Mouse (Mus musculus) hematopoietic stem cell, adult 5-6 weeks (primary cell): ENCODE measurements around the gene Btbd17. TPM values are rescaled to one million over a fixed set of nuclear protein-coding genes. Genes with fewer than 3 reads are reported as not detected.
A peak's percentile ranks its signal among the peaks of the same experiment; 100 is the strongest.

Experiments
- ATAC-seq, 2 experiments: fragments of 125-278 bp in 1 of 2; replicated peaks in 1 of 2; 2 replicates each; pipeline ENCODE4 v1.8.0; 2016 to 2017; ENCODE audit warnings: inconsistent platforms in 2 of 2, mild to moderate bottlenecking in 2 of 2, moderate number of reproducible peaks in 2 of 2, low read depth in 1 of 2, moderate TSS enrichment in 1 of 2; ENCODE audit not compliant: low FRiP score in 2 of 2, poor library complexity in 2 of 2, severe bottlenecking in 2 of 2, insufficient read depth in 1 of 2, low TSS enrichment in 1 of 2
- total RNA-seq: library from RNA; stranded (forward); fragments of 172-1452, 232-1000 nt; gene quantifications from 2 replicates; pipeline ENCODE4 v1.2.3, GENCODE M21; 2017

Btbd17 gene
- total RNA-seq, result not detected in 2 replicates

DNA sequence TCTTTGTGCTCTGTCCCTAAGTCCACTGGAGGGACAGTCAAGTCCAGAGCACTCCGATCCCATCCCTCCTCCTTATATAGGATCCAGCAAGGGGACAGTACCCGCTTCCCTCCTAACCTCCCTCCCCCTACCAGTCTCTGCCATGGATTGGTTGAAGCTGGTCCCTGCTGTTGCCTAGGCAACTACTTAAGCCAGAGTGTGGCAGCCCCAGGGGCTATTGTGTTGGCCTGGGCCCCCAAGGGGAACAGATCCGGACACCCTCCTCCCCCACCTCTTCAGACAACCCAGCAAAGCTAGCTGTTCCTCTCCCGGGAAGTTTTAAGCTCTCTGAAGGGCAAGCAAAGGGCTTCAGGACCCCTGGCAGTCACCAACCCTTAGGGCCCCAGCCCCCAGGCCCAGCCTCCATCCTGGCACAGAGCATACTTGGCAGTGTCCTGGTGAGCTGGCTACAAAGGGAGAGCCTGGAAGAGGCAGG lies at the start of gene Btbd17:
Btbd17 (minus strand) TSS at position 98 of the 475 bp plus-strand sequence.
- no peak for ATAC-seq

DNA sequence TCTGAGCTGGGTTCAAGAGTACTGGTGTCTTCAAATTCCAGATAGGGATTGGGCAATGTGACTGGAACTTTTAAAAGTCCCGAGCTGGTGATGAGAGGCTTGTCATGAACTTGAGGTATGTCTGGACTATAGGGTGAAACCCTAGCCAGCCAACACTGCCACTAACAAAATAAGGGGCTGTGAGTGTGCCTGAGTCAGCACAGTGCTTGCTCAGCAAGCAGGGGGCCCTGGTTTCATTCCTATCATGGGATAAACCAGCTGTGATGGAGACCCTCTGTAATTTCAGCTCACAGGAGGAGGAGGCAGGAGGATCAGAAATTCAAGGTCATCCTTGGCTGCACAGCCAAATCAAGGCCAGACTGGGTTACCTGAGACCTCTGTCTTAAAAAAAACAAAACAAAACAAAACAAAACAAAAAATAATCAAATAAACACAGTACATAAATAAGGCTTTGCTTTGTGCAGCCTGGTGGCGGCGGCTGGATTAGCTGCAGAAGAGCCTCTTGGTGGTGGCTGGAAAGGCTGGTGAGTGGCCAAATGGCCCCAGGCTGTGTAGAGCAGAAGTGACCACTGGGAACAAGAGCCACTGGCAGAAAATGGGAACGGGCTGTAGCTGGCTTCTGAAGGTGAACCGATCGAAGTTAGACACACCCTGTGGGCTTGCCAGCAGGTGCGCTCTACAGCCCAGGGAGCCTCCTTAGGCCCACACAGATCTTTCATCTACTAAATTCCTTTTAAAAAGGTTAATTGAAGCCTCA lies 48.9 kb upstream of the Btbd17 start:
- ATAC-seq, result no peak

DNA sequence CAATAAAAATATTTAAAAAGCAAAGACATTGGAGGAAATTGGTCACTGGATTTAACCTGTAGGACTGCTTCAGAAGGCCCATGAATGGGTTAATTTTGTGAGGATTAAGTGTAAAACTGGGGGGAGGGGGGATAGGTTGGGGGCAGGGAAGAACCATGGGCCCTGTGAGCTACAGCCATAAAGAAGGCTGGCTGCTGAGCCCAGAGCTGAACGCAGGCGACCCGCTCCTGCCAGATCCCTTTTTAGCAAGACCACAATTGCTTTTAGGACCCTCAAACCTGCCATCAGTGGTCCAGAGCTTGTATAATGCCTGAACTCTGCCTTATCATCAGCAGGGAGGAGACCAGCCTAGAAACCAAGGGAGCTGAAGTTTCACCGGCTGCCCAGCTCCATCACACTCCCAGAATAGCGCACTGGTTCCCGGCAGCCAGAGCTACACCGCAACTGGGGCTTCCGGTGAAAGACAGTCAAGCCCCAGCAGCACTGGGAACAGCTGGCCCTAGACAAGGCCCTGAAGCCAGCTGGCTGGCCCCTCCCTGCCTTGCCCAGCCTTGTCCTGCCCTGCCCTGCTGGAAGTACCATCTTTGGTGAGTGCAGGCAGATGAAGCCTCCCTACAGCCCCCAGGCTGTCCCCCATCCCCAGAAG lies 48.2 kb upstream of the Btbd17 start:
- ATAC-seq, result peak; percentile 48 to 53

DNA sequence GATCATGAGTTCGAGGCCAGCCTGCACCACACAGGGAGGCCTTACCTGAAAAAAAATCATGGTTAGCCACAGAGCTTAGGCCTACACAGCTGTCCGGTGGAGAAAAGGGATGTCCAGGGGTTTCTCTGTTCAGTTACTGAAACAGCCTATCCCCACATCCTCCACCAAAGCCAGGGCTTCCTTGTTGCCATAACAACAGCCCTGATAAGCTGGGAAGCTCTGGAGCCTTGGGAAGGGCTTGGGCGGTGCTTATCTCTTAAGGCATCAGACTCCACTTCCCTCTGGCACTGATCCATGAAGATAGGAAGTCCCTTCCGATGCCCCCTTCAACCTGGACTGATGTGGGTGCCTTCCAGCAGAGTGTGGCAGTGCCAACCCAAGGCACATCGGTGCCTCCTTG lies 37.4 kb upstream of the Btbd17 start:
- ATAC-seq, result no peak

DNA sequence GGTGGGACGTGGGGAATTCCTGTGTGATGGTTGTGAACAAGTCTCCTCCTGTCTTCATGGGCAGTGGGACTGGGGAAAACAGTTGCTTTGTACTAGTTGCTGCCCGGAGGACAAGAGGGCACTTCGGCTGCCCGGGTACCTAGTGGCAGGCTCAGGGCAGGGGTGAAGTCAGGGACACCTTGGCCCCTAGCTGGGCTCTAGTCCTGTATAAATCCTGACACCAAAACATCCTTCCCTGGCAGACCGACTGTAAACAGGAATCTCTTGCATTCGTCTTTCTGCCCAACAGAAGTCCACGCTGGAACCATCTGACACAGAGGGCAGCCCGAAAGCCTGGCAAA lies 34.7 kb upstream of the Btbd17 start:
- ATAC-seq, result no peak

DNA sequence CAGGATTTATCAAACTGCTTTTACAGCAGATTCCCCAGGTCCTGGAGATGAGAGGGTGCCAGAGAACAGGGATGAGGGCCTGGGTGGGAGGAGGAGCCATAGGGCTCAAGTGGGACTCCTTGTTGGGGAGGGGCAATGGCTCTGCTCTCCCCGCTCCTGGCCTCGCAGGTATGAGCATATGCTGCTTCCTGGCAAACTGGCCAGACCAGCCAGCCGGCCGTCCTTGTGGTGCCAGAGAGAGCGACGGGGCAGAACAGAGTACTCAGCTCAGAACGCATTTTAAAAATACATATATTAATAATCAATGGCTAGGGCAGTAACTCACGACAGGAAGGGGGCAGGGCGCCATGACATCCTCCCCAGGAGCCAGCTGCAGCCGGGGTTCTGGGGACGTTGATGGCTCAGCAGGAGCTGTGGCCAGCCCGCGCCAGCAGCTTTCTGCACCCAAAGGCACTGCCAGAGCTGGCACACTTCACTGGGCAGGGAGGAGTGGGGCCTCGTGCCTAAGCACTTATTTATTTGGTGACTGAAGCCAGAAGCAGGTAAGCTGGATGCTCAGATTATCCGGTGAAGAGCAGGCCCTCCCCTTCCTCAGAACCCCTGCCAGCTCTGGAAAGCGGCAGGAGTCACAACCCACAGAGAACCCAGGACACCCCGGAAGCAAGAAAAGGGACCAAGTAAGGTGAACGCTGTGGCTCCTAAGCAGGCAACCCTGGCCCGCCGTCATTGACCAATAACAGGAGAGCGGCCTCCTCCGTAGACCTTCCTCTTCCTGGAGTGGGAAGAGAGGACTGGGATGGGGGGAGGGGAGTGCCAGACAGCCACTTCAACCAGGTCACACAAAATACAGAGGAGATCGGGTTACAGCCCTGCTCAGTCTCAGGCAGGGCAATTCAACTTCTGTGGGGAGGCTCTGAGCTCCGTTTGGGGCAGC lies 34.0 kb upstream of the Btbd17 start:
- peak; percentile 34 to 66 for ATAC-seq

DNA sequence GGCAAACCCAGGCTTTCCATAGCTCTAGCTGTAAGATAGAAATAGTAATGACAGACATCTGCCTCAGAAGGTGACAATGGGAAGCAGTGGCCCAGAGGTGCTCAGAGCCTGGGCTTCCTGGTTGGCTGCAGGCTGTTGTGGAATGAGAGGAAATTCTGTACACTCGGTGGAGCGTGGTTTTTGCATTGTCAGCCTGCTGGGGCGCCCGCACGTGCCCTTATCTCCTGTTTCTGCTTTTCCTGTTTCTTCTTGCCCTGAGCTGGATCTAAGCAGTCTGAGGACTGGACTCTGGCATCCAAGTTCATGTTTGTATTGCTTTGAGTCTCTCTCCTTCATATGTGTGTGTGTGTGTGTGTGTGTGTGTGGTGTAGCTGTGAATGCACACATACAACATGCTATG lies 30.9 kb upstream of the Btbd17 start:
- peak; percentile 78 to 89 for ATAC-seq

DNA sequence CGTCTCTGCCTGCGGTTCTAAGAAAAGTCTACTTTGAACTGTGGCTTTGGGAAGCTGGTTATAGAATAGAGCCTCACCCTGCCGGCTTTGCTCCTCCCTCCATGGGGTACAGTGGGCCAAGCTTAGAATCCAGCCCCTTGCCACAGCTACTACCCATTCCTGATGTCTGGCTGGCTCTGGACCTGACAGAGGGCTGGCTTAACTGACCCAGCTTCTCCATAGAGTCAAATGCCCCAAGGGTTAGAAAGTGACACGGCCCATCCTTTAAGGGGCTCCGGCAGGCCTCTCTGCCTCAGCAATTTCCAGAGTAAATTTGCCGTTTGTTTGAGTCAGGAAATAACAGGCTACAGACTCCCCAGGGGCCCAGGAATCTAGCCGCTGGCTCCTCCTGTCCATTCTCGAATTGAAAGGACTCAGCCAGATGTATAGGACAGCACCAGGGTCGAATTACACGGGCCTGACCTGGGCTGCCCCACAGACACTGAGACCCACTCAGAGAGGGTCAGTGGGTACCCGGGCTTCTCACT lies 27.5 kb upstream of the Btbd17 start:
- no peak for ATAC-seq

DNA sequence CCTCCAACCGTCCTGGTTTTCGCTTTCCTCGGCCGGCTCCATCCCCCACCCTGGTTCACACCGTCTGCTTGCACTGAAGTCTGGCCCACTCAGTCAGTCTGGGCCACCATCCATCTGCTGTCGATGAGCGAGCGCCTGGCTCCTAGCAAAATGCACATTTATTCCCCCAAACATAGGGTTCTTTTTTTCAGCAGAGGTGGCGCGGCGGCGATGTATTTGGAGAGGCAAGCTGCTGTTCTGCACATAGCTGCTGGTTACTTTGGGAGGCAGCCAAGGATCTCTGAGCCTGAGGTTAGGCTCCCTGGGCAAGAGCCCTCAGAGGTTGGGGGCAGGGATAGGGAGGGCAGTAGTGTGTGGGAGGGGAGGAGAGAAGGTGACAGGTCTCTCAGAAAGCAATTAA lies 27.0 kb upstream of the Btbd17 start:
- no peak for ATAC-seq

DNA sequence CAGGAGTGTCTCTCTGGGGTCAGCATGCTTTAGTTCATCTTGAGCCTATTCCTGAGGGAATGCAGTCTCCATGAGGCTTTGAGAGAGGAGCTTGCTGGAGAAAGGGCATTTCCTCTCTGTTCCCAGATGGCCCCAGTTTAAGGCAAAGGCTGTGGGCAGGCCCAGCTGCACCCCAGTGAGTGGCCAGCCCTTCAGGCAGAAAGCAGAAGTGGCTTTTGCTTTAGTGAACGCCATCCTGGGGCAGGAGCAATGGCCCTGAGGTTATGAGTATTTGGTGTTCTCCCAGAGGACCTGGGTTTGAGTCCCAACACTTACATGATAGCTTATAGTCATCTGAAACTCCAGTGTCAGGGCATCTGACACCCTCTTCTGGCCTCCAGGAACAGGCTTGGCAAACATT lies 25.6 kb upstream of the Btbd17 start:
- ATAC-seq, result peak; percentile 52 to 61; a peak in 3 of 4 replicates

DNA sequence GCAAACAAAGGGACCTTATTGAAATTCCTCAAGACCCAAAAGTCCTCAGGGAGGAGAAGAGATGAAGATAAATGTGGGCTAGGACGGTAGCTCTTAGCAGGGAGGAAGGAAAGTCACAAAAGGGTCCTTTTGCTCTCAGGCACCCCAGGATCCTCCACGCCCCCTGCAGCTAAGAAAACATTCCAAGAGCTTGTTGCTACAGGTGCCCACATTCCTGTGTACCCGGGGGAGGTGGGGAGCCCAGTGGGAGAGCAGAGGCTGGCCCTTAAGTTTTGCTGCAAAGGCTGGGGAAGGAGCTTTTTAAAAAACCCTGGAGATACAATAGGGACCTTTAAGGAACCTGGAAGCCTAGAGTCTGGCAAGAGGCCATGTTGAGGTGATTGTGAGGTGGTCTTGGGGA lies 24.7 kb upstream of the Btbd17 start:
- no peak for ATAC-seq

DNA sequence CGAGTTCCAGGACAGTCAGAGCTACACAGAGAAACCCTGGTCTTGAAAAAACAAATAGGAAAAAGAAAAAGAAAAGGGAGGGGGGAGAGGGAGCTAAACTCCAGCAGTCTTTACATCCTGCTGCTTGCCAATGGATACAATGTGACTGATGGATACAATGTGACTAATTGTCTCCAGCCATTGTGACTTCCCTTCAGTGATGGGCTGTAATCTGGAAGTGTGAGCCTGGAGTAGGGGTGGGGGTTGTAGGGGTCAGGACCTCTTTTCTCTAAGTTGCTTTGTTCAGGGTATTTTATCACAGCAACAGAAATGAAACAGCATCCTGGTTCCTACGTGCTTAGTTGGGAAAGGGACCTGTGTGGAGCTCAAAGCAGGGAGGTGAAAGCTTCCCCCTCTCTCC lies 23.4 kb upstream of the Btbd17 start:
- no peak for ATAC-seq

DNA sequence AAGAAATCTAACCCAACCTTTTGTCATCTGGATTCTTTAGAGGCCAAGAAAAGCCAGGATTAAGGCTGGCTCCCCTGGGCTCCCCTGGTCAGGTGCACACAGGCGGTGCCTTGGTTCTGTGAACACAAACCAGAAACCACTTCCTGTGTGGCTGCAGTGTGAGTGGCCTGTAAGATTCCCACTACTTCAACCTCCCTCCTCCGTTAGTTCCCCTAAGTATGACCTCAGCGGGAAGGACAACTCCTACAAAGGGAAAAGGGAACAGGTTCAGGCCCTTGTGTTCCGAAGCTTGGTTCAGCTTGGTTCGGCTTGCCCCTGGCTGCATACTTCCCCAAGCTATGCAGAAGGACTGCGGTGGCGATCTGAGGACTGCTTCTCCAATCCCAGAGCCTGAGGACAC lies 22.4 kb upstream of the Btbd17 start:
- peak; percentile 17 to 33; a peak in 2 of 4 replicates for ATAC-seq

DNA sequence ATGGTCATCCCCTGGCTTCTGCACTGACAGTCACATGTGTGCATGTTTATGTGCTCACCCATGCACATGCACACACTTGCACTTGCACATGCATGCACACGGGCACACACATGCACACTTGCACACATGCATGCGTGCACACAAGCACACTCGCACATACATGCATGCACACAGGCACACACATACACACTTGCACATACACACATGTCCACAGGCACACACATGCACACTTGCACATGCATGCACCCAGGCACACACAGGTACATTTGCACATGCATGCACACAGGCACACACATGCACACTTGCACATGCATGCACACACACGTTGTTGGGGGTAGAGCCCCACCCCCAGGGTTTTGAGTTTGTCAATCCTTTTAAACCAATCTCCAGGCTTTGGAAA lies 21.2 kb upstream of the Btbd17 start:
- no peak for ATAC-seq

DNA sequence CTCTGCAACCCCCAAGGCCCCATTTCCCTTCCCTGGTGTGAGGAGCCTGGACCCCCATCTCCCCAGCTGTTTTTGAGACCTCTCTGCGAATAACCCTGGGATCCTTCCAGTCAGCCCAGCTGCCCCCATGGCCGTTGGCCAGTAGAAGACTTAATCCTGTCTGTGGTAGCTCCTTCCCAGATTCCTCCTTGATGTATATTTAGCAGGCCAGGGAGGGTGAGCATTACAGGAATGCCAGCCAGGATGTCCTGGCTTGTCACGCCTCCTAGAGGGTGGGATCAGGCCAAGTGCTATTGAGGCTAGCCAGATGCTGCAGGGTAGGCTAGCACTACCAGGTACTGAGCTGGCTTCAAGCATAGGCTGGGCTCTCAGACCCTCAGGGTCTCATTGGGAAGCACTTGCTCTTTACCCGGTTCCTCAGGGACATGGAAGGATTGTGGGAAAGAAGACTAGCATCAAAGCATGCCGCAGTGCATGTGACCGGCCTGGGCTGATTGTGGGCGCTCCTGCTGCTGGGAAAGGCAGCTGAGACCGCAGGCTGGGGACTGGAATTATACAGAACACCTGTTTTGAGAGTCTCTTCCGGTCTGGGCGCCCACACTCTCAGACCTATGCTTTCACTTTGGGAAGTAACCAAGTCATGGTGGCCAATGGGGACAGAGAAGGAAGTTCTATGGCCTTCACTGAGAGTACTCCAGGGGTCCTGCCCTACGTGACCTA lies 19.3 kb upstream of the Btbd17 start:
- ATAC-seq, result peak; percentile 41 to 43; a peak in 3 of 4 replicates

DNA sequence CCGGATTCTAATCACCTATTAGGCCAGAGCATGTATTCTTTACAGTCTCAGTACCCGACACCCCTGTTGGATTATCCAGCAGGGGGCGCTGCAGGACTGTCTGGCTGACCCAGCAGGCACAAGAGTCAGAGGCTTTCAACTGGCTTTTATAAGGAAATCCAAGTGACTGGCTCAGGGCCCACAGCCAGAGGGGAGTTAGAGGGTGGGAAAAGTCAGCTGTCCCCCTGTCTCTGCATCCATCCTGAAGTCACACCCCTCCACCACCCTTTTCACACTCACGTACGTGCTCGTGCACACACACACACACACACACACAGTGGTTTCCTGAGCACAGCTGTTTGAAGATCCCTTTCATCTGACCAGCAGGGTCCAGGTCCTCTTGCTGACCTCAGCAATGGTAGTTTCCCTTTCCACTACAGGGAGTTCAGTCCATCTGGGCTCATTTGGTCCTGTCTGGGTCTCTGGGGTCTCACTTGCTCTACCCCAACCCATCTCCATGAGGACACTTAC lies 17.0 kb upstream of the Btbd17 start:
- ATAC-seq, result peak; percentile 71 to 78

DNA sequence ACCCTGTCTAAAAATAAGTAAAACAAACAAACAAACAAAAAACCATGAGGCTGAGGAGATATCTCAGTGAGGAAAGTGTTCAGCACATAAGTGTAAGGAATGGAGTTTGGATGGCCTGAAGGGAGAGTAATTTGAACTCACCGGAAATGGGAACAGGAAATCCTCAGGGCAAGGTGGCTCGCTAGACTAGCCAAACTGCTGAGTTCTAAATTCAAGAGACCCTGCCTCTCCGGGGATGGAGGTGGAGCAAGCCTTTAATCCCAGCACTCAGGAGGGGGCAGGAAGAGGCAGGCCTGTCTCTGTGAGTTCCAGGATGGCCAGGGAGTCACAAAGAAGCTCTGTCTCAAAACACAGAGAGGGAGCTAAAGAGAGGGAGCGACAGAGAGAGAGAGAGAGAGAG lies 14.6 kb upstream of the Btbd17 start:
- ATAC-seq, result no peak
